Mouse (Mus musculus) midbrain, embryonic 14.5 days (tissue): Measurements from ENCODE around the gene Fxyd4. TPM values are rescaled to one million over a fixed set of nuclear protein-coding genes. Genes with fewer than 3 reads are reported as not detected.

ENCODE experiments used
- ATAC-seq: fragments of 200-750 bp; cut with Nextera tagmentation; 2 replicates; pipeline ENCODE4 v1.8.0; 2017; ENCODE audit warnings: moderate number of reproducible peaks, moderate library complexity; ENCODE audit not compliant: low FRiP score, low TSS enrichment
- DNase-seq: peaks from one replicate; pipeline ENCODE4 v3.0.0-alpha.2; 2015
- H3K27ac ChIP-seq: fragments of 300-500 bp; sonication (generic); replicated peaks from 2 replicates; pipeline ENCODE4 v1.5.1; 2014; ENCODE audit warnings: mild to moderate bottlenecking, low read depth, low read length, moderate library complexity
- H3K27me3 ChIP-seq: fragments of 300-500 bp; sonication (generic); 2 replicates; pipeline ENCODE4 v1.6.1; 2014; ENCODE audit warnings: low read length, control low read depth, mixed read lengths; ENCODE audit not compliant: control insufficient read depth, insufficient read depth
- H3K36me3 ChIP-seq: fragments of 300-500 bp; sonication (generic); 2 replicates; pipeline ENCODE4 v1.6.1; 2014; ENCODE audit warnings: low read length, control low read depth; ENCODE audit not compliant: control insufficient read depth, insufficient read depth
- H3K4me1 ChIP-seq: fragments of 300-500 bp; sonication (generic); 2 replicates; pipeline ENCODE4 v1.6.1; 2014; ENCODE audit warnings: mild to moderate bottlenecking, antibody characterized with exemption, low read length, control low read depth; ENCODE audit not compliant: control insufficient read depth, insufficient read depth
- H3K4me2 ChIP-seq: fragments of 300-500 bp; sonication (generic); 2 replicates; pipeline ENCODE4 v1.6.1; 2014; ENCODE audit warnings: mild to moderate bottlenecking, low read length, moderate library complexity
- H3K4me3 ChIP-seq: fragments of 300-500 bp; sonication (generic); replicated peaks from 2 replicates; pipeline ENCODE4 v1.5.1; 2014; ENCODE audit warnings: low read depth, low read length
- H3K9ac ChIP-seq: fragments of 300-500 bp; sonication (generic); replicated peaks from 2 replicates; pipeline ENCODE4 v1.6.1; 2014; ENCODE audit warnings: mild to moderate bottlenecking, low read length, moderate library complexity
- H3K9me3 ChIP-seq: fragments of 300-500 bp; sonication (generic); 2 replicates; pipeline ENCODE4 v1.6.1; 2016; ENCODE audit warnings: low read length, control low read depth, mixed read lengths; ENCODE audit not compliant: control insufficient read depth
- WGBS: fragments of 180-500 bp; shearing (Covaris S2); extraction: QIAGEN DNeasy Blood & Tissue Kit; methylation state at CpG from one replicate; pipeline ENCODE4 v1.1.7; 2014; 5-methylcytosine and 5-hydroxymethylcytosine counted together
- polyA plus RNA-seq: library from polyadenylated mRNA; unstranded; fragments of >200 nt; fragmentation: Nextera tagmentation; extraction: Ambion mirVana; gene quantifications from 2 replicates; pipeline ENCODE4 v1.2.1, GENCODE M21; 2014

The Fxyd4 gene
- polyA plus RNA-seq, 1 experiment from 2014 or later = 1.4 TPM

GRCm38 (mm10) chr6:117938951-117939350 is 1.5 kb upstream of the Fxyd4 start:
- DNase-seq = no peak
- no peak overlapping the region for H3K4me3 ChIP-seq
- no peaks in the 10 kb centered on the region for H3K4me1 ChIP-seq
- H3K9ac ChIP-seq = no peak overlapping the region
- H3K27ac ChIP-seq = no peak overlapping the region
- no peaks in the 10 kb centered on the region for H3K36me3 ChIP-seq
- no peak for ATAC-seq
- H3K9me3 ChIP-seq = no peaks in the 10 kb centered on the region
- H3K27me3 ChIP-seq = no peaks in the 10 kb centered on the region
- H3K4me2 ChIP-seq = no peak overlapping the region
- WGBS = 93% methylated on average over 10 of the region's 10 CpGs

GRCm38 (mm10) chr6:117935681-117936612 is 1.5 kb downstream of the Fxyd4 start:
- Histone ChIP-seq H3K4me1 (no peaks in the 10 kb centered on the region), H3K36me3 (no peaks in the 10 kb centered on the region), H3K27me3 (no peaks in the 10 kb centered on the region), H3K9me3 (no peaks in the 10 kb centered on the region), H3K4me2 (no peak overlapping the region), H3K9ac (no peak overlapping the region), H3K4me3 (no peak overlapping the region), H3K27ac (no peak overlapping the region)
- 95% methylated on average over 14 of the region's 14 CpGs for WGBS
- no peak for ATAC-seq
- no peak for DNase-seq

DNA sequence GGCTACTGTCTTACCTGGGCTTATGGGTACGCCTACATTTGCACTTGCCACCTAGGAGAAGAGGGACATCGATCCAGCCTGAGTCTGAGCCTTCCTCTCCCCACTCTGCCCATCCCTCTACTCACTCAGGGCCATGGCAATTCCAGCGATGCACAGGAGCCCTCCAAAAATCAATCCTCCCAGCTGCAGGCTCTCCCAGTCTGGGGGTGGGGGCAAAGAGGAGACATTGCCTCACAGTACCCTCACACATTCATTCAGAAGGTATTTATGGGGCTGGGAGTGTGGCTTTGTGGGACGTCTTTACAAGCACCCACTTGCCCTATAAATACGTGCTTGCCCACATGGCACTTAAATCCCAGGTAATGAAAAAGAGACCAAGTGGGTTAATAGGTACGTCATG is 3.2 kb downstream of the Fxyd4 start:
- no peak for ATAC-seq
- no peaks in the 10 kb centered on the region for H3K4me1 ChIP-seq
- DNase-seq = no peak
- 93% methylated on average over 6 of the region's 6 CpGs for WGBS
- H3K9me3 ChIP-seq = no peaks in the 10 kb centered on the region
- H3K27me3 ChIP-seq = no peaks in the 10 kb centered on the region
- no peak overlapping the region for H3K4me2 ChIP-seq
- H3K9ac ChIP-seq = no peak overlapping the region
- no peak overlapping the region for H3K27ac ChIP-seq
- 0 out of 2 replicates have a peak, but pooled peaks cover 6% of the 10 kb centered on the region for H3K36me3 ChIP-seq
- no peak overlapping the region for H3K4me3 ChIP-seq

- DNase-seq (peak; percentile 51), ATAC-seq (no peak)
- H3K36me3 ChIP-seq = peaks cover 18% of the 10 kb centered on the region
- H3K9me3 ChIP-seq = no peaks in the 10 kb centered on the region
- H3K4me1 ChIP-seq = no peaks in the 10 kb centered on the region
- H3K27ac ChIP-seq = no peak overlapping the region
- H3K4me3 ChIP-seq = no peak overlapping the region
- WGBS = 60% methylated on average over 11 of the region's 11 CpGs
- no peak overlapping the region for H3K9ac ChIP-seq
- H3K27me3 ChIP-seq = no peaks in the 10 kb centered on the region
- H3K4me2 ChIP-seq = no peak overlapping the region
Measured at GRCm38 (mm10) chr6:117932325-117933051, 5.0 kb downstream of the Fxyd4 start.

- Histone ChIP-seq H3K27me3 (no peaks in the 10 kb centered on the region), H3K9me3 (no peaks in the 10 kb centered on the region)
- no peak for ATAC-seq
Measured at GRCm38 (mm10) chr6:117929945-117930655, 7.4 kb downstream of the Fxyd4 start.

DNA sequence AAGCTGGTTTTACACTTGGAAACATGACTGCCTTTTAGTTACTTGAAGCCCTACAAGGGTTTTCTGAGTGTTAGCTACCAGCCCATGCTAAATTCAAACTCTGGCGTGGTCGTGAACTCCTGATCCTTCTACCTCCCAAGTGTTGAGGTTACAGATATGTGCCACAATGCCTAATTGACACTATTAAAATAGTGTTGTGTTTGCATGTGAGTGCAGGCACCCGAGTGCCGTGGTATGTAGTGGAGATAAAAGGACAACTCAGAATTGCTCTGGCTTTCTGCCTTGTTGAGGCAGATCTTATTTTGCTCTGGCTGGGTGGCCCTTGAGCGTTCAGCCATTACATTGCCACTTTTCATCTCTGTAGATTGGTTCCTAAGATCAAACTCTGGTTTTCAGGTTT is 8.7 kb downstream of the Fxyd4 start:
- Histone ChIP-seq H3K4me3 (no peak overlapping the region), H3K36me3 (peaks cover 35% of the 10 kb centered on the region), H3K4me2 (no peak overlapping the region), H3K27ac (no peak overlapping the region), H3K4me1 (no peaks in the 10 kb centered on the region), H3K27me3 (no peaks in the 10 kb centered on the region), H3K9ac (no peak overlapping the region), H3K9me3 (no peaks in the 10 kb centered on the region)
- 94% methylated on average over 5 of the region's 5 CpGs for WGBS
- DNase-seq (no peak), ATAC-seq (no peak)

More at GRCm38 (mm10) chr6:117929945-117930655, 7.4 kb downstream of the Fxyd4 start:
- H3K4me1 ChIP-seq = no peaks in the 10 kb centered on the region
- 92% methylated on average over 3 of the region's 3 CpGs for WGBS
- H3K27ac ChIP-seq = no peak overlapping the region
- DNase-seq = no peak
- H3K4me2 ChIP-seq = no peak overlapping the region
- no peak overlapping the region for H3K4me3 ChIP-seq
- H3K9ac ChIP-seq = no peak overlapping the region
- peaks cover 35% of the 10 kb centered on the region for H3K36me3 ChIP-seq

DNA sequence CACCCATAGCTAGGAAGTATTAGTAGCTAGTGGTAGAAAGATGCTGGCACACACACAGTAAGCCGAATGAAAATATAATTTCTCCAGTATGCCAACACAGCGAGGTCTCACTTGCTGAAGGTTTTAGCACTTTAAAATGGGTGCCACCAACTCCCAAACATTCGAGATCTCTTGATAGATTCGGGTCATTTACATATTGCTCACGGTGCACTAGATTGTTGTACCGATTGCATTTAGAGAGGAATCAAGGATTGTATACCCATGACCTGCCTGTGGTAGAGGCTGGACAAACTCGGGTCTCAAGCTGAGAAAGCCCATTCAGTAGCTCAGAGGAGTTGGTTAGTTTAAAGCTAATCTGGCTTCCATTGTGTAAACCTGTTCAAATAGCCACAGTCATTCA is 9.5 kb downstream of the Fxyd4 start:
- DNase-seq = no peak
- WGBS = 90% methylated on average over 7 of the region's 7 CpGs
- no peak overlapping the region for H3K9ac ChIP-seq
- H3K9me3 ChIP-seq = no peaks in the 10 kb centered on the region
- H3K27ac ChIP-seq = no peak overlapping the region
- H3K27me3 ChIP-seq = no peaks in the 10 kb centered on the region
- ATAC-seq = no peak
- H3K4me1 ChIP-seq = no peaks in the 10 kb centered on the region
- H3K4me3 ChIP-seq = no peak overlapping the region
- H3K4me2 ChIP-seq = no peak overlapping the region
- H3K36me3 ChIP-seq = peaks cover 35% of the 10 kb centered on the region

GRCm38 (mm10) chr6:117926871-117927491 is 10.5 kb downstream of the Fxyd4 start:
- Histone ChIP-seq H3K9ac (no peak overlapping the region), H3K36me3 (peaks cover 35% of the 10 kb centered on the region), H3K4me2 (no peak overlapping the region), H3K4me1 (no peaks in the 10 kb centered on the region), H3K27ac (no peak overlapping the region), H3K27me3 (no peaks in the 10 kb centered on the region), H3K9me3 (no peaks in the 10 kb centered on the region), H3K4me3 (no peak overlapping the region)
- DNase-seq (no peak), ATAC-seq (no peak)
- WGBS = 76% methylated on average over 4 of the region's 4 CpGs
